Mouse (Mus musculus) forebrain, embryonic 16.5 days (tissue): Measurements from ENCODE around the gene Zbtb49. TPM values are rescaled to one million over a fixed set of nuclear protein-coding genes. Genes with fewer than 3 reads are reported as not detected.
A peak's percentile ranks its signal among the peaks of the same experiment; 100 is the strongest.

ENCODE experiments used
- ATAC-seq: fragments of 200-750 bp; cut with Nextera tagmentation; 2 replicates; pipeline ENCODE4 v1.8.0; 2017; ENCODE audit warnings: mild to moderate bottlenecking, moderate library complexity
- H3K27ac ChIP-seq: fragments of 300-500 bp; sonication (generic); 2 replicates; pipeline ENCODE4 v1.5.1; 2014; ENCODE audit warnings: low read length, control low read depth
- H3K27me3 ChIP-seq: fragments of 300-500 bp; sonication (generic); replicated peaks from 2 replicates; pipeline ENCODE4 v1.6.1; 2014; ENCODE audit warnings: low read length; ENCODE audit not compliant: control insufficient read depth, insufficient read depth
- H3K36me3 ChIP-seq: fragments of 300-500 bp; sonication (generic); 2 replicates; pipeline ENCODE4 v1.6.1; 2014; ENCODE audit not compliant: control insufficient read depth, insufficient read depth
- H3K4me1 ChIP-seq: fragments of 300-500 bp; sonication (generic); replicated peaks from 2 replicates; pipeline ENCODE4 v1.6.1; 2014; ENCODE audit warnings: low read length; ENCODE audit not compliant: control insufficient read depth, insufficient read depth
- H3K4me2 ChIP-seq: fragments of 300-500 bp; sonication (generic); 2 replicates; pipeline ENCODE4 v1.6.1; 2014; ENCODE audit warnings: mild to moderate bottlenecking, low read length, control low read depth
- H3K4me3 ChIP-seq: fragments of 300-500 bp; sonication (generic); replicated peaks from 2 replicates; pipeline ENCODE4 v1.5.1; 2014; ENCODE audit warnings: mild to moderate bottlenecking, low read length, control low read depth
- H3K9ac ChIP-seq: fragments of 300-500 bp; sonication (generic); replicated peaks from 2 replicates; pipeline ENCODE4 v1.6.1; 2014; ENCODE audit warnings: low read depth, low read length, control low read depth
- H3K9me3 ChIP-seq: fragments of 300-500 bp; sonication (generic); 2 replicates; pipeline ENCODE4 v1.6.1; 2016; ENCODE audit warnings: low read length; ENCODE audit not compliant: control insufficient read depth
- WGBS: fragments of 180-500 bp; shearing (Covaris S2); extraction: QIAGEN DNeasy Blood & Tissue Kit; methylation state at CpG from one replicate; pipeline ENCODE4 v1.1.7; 2014; 5-methylcytosine and 5-hydroxymethylcytosine counted together
- polyA plus RNA-seq: library from polyadenylated mRNA; unstranded; fragments of >200 nt; fragmentation: Nextera tagmentation; extraction: Ambion mirVana; gene quantifications from 2 replicates; pipeline ENCODE4 v1.2.1, GENCODE M21; 2015

The Zbtb49 gene
- polyA plus RNA-seq, 1 experiment from 2014 or later = 26.9 TPM

GRCm38 (mm10) chr5:38241473-38241834 lies 21.2 kb upstream of the Zbtb49 start:
- no peaks in the 10 kb centered on the region for H3K27me3 ChIP-seq
- no peaks in the 10 kb centered on the region for H3K36me3 ChIP-seq
- no peaks in the 10 kb centered on the region for H3K4me1 ChIP-seq
- no peak overlapping the region for H3K27ac ChIP-seq
- no peak overlapping the region for H3K4me3 ChIP-seq
- no peak for ATAC-seq
- 79% methylated on average over 3 of the region's 3 CpGs for WGBS
- no peaks in the 10 kb centered on the region for H3K9me3 ChIP-seq
- no peak overlapping the region for H3K9ac ChIP-seq
- H3K4me2 ChIP-seq = no peak overlapping the region

GRCm38 (mm10) chr5:38240727-38241472 lies 20.6 kb upstream of the Zbtb49 start:
- no peak overlapping the region for H3K9ac ChIP-seq
- H3K9me3 ChIP-seq = no peaks in the 10 kb centered on the region
- no peaks in the 10 kb centered on the region for H3K4me1 ChIP-seq
- no peak for ATAC-seq
- no peak overlapping the region for H3K4me3 ChIP-seq
- 22% methylated on average over 5 of the region's 5 CpGs for WGBS
- H3K27me3 ChIP-seq = no peaks in the 10 kb centered on the region
- no peak overlapping the region for H3K4me2 ChIP-seq
- no peaks in the 10 kb centered on the region for H3K36me3 ChIP-seq
- H3K27ac ChIP-seq = no peak overlapping the region

- no peaks in the 10 kb centered on the region for H3K4me1 ChIP-seq
- H3K9ac ChIP-seq = no peak overlapping the region
- 95% methylated on average over 2 of the region's 2 CpGs for WGBS
- H3K4me2 ChIP-seq = no peak overlapping the region
- H3K27ac ChIP-seq = no peak overlapping the region
- H3K9me3 ChIP-seq = no peaks in the 10 kb centered on the region
- H3K27me3 ChIP-seq = no peaks in the 10 kb centered on the region
- peaks cover 5% of the 10 kb centered on the region; the same call in 1 of the 2 replicates for H3K36me3 ChIP-seq
- ATAC-seq = no peak
- H3K4me3 ChIP-seq = no peak overlapping the region
Observed at GRCm38 (mm10) chr5:38236627-38237026, 16.4 kb upstream of the Zbtb49 start.

DNA sequence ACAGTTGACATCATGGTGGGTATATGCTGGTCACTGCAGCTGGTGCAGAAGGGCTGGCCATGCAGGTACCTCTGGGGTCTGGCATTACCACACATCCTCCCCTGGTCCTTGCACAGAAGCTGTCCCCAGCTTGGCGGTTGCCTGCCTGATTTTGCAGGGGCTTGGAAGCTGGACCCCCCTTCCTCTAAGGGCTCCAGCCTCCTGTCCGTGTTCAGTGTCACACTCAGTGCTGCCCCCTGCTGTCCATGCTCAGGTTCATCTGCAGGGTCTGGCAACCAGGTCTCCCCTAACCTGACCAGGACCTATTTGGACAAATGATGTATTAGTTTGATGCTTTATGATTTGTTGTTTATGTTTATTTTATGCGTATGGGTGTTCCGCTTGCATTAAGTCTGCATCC lies 15.2 kb upstream of the Zbtb49 start:
- H3K27ac ChIP-seq = no peak overlapping the region
- no peaks in the 10 kb centered on the region for H3K4me1 ChIP-seq
- no peaks in the 10 kb centered on the region for H3K27me3 ChIP-seq
- no peak overlapping the region for H3K9ac ChIP-seq
- WGBS = 69% methylated on average over 4 of the region's 4 CpGs
- no peaks in the 10 kb centered on the region for H3K9me3 ChIP-seq
- H3K4me3 ChIP-seq = no peak overlapping the region
- no peak overlapping the region for H3K4me2 ChIP-seq
- H3K36me3 ChIP-seq = peaks cover 8% of the 10 kb centered on the region; the same call in 1 of the 2 replicates
- ATAC-seq = no peak

GRCm38 (mm10) chr5:38219771-38220307 lies 418 bp downstream of the Zbtb49 start:
- peak overlapping the region; percentile 92 for H3K9ac ChIP-seq
- peak overlapping the region; percentile 86 for H3K4me3 ChIP-seq
- peak overlapping the region; percentile 93 for H3K4me2 ChIP-seq
- peak; percentile 84 for ATAC-seq
- H3K9me3 ChIP-seq = no peaks in the 10 kb centered on the region
- H3K4me1 ChIP-seq = peaks cover 26% of the 10 kb centered on the region
- H3K27me3 ChIP-seq = no peaks in the 10 kb centered on the region
- WGBS = under 1% methylated on average over 35 of the region's 35 CpGs
- no peaks in the 10 kb centered on the region for H3K36me3 ChIP-seq
- H3K27ac ChIP-seq = peak overlapping the region; percentile 86

DNA sequence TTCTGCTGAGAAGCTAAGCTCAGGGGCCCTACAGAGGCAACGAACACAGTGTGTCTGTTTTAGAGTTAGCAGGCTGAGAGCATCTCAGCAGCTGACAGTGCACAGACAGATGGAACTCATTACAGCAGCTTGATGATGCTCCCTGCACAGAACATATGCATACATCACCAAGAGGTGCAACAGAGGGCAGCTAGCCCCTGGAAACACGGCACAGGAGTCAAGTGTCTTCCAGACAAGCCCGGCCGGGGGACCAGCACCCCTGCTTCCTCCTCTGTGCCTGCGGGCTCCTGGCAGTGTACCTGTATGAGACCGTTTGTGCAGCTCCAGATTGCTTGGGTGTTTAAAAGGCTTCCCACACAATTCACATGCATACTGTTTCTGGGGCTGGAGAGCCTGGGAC lies 7.2 kb downstream of the Zbtb49 start:
- no peak overlapping the region for H3K4me2 ChIP-seq
- WGBS = 92% methylated on average over 6 of the region's 6 CpGs
- H3K9me3 ChIP-seq = no peaks in the 10 kb centered on the region
- ATAC-seq = no peak
- H3K36me3 ChIP-seq = peaks cover 18% of the 10 kb centered on the region
- H3K4me1 ChIP-seq = no peaks in the 10 kb centered on the region
- no peaks in the 10 kb centered on the region for H3K27me3 ChIP-seq
- no peak overlapping the region for H3K9ac ChIP-seq
- H3K27ac ChIP-seq = no peak overlapping the region
- no peak overlapping the region for H3K4me3 ChIP-seq

DNA sequence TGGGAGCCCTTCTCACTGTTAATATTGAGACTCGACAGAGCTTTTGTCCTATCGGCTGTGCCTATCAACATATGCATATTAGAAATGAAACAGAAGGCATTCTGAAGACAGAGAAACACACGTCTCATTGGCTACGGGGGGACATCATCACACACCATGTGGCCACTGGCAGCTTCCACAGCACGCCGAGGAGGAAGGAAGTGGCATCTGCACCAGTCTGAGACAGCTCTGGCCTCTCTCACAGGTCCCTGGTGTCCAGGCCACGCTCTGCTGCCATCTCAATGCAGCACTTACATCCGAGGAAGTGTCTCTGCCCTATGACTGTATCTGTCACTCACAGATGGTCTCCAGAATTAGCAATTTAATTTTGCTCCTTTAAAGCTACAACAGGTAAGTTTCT lies 8.6 kb downstream of the Zbtb49 start:
- no peak overlapping the region for H3K27ac ChIP-seq
- WGBS = 89% methylated on average over 8 of the region's 8 CpGs
- peaks cover 5% of the 10 kb centered on the region for H3K4me1 ChIP-seq
- H3K4me2 ChIP-seq = no peak overlapping the region
- peaks cover 18% of the 10 kb centered on the region for H3K36me3 ChIP-seq
- no peak overlapping the region for H3K9ac ChIP-seq
- H3K9me3 ChIP-seq = no peaks in the 10 kb centered on the region
- ATAC-seq = no peak
- H3K27me3 ChIP-seq = no peaks in the 10 kb centered on the region
- no peak overlapping the region for H3K4me3 ChIP-seq

- 74% methylated on average over 8 of the region's 8 CpGs for WGBS
- H3K4me3 ChIP-seq = no peak overlapping the region
Observed at GRCm38 (mm10) chr5:38208985-38209384, 11.3 kb downstream of the Zbtb49 start.

DNA sequence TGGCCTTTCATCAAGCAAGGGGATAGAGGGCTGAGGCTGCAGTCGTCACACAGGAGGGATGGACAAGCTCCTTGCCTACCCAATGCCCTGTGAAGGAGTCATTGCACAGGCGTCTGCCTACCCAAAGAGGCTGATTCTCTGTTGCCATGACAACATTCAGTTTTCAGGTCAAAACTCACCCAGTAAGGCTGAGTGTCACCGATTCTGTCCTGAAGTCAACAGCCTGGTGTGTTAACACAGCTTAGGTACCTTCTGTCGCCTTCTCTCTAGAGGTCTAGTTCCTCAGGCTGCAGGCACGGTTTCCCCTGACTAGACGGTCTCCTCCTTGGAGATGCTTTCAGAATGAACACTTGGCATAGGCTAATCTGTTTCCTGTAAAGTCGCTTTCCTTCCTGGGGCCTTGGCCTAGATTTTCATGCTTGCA lies 14.9 kb downstream of the Zbtb49 start:
- 77% methylated on average over 7 of the region's 7 CpGs for WGBS
- H3K4me3 ChIP-seq = no peak overlapping the region
- no peak for ATAC-seq
- H3K9me3 ChIP-seq = no peaks in the 10 kb centered on the region
- peaks cover 3% of the 10 kb centered on the region for H3K36me3 ChIP-seq
- H3K4me1 ChIP-seq = peaks cover 12% of the 10 kb centered on the region
- no peak overlapping the region for H3K27ac ChIP-seq
- no peak overlapping the region for H3K9ac ChIP-seq
- H3K4me2 ChIP-seq = no peak overlapping the region
- no peaks in the 10 kb centered on the region for H3K27me3 ChIP-seq

More at GRCm38 (mm10) chr5:38208985-38209384, 11.3 kb downstream of the Zbtb49 start:
- Histone ChIP-seq H3K4me2 (no peak overlapping the region), H3K36me3 (peaks cover 21% of the 10 kb centered on the region), H3K9ac (no peak overlapping the region), H3K27me3 (no peaks in the 10 kb centered on the region), H3K4me1 (peaks cover 12% of the 10 kb centered on the region), H3K9me3 (no peaks in the 10 kb centered on the region), H3K27ac (no peak overlapping the region)
- no peak for ATAC-seq
